Mouse (Mus musculus) bone marrow, adult 2 months (tissue): Measurements from ENCODE around the gene Acyp2.

ENCODE experiments used
- CTCF ChIP-seq: fragments of 200-500 bp; IDR thresholded peaks from 2 replicates; pipeline ENCODE4 v1.5.1; 2011; ENCODE audit warnings: low read length, control low read depth; ENCODE audit not compliant: control insufficient read depth, insufficient read depth
- POLR2A ChIP-seq: fragments of 200-500 bp; IDR thresholded peaks from 2 replicates; pipeline ENCODE4 v1.6.1; 2011; ENCODE audit warnings: low read depth, mild to moderate bottlenecking, control low read depth, low read length, borderline replicate concordance; ENCODE audit not compliant: control insufficient read depth

DNA sequence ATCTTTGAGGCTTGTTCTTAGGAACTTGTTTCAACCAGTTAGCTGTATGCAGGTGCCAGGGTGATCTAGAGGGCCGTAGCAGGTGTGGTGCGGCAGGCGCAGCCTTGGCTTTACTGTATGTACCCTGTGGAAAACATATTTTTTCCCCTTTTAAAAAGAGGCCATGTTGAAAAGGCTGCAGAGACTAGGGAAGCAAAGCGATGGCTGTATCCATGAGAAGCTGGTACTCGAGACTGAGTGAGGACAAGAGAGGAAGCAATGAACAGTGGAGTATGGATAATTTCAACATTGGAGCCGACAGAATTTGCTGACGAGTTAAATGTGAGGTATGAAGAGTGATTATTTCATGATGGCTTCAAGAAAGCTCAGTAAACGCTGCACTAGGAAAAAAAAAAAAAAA, 178.2 kb downstream of the Acyp2 start:
- TF ChIP-seq CTCF (no peak), POLR2A (no peak)
